Mouse (Mus musculus) kidney, adult 2 months (tissue): Measurements from ENCODE around the gene Zbtb8os.

Source experiments
- CTCF ChIP-seq: fragments of 200-500 bp; conservative IDR thresholded peaks from 2 replicates; pipeline ENCODE4 v1.5.1; 2011; ENCODE audit warnings: low read depth, mild to moderate bottlenecking, control low read depth, low read length, moderate library complexity, mixed read lengths; ENCODE audit not compliant: insufficient read depth, insufficient read length
- POLR2A ChIP-seq: fragments of 200-500 bp; IDR thresholded peaks from one replicate; pipeline ENCODE4 v1.6.1; 2011; ENCODE audit warnings: low read depth, low read length, control low read depth

GRCm38 (mm10) chr4:129335216-129336074, at the start of gene Zbtb8os, which contains the start of gene Rbbp4:
- TF ChIP-seq CTCF (no peak), POLR2A (peak; percentile 50)
